Mouse (Mus musculus): ENCODE measurements around the gene Gins2. TPM values are rescaled to one million over a fixed set of nuclear protein-coding genes. Genes with fewer than 3 reads are reported as not detected.

Gins2 gene
- polyA plus RNA-seq (2012; rRNA removed), result 2.1 and 2.5 TPM in 2 replicates

DNA sequence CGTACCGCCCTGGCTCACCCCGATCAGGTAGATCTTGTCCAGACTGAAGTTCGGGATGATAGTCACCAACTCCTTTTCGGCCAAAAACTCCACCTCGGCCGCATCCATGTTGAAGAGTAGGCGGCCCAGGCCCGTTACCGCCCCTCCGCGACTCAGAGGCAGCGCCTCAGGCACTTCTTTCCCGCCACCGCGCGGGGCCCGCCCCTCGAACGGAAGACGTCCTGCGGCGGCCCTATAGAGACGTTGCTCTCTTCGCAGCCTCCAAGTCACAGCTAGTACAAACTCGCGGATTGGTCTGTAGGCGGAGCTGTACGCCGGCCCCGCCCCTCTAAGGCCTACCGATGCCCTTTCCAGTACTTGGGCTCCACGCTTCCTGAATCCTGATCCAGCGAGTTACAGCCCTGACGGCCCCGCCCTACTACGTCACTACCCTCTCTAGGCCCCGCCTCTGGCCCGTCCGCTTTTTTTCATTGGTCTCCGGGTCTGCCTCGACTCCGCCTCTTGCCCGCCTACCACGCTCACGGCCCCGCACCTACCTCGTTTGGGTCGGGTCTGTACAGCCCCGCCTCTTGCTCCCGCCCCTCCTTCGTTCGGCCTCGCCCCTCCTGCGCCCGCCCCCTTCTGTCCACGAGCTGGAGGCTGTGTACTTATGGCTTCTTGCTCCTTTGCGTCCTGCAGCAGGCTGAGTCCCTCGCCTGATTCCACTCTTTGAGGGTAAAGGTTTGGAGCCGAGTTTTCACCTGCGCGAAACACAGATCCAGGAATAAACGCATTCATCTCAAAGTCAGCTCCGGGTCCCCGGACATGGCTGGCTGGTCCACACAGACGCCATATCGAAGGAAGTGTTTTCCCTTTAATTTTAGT is at the start of gene Gins2:
Gene Gins2, minus strand, starts transcription at position 397 of the 864 bp plus-strand sequence.
- no peak for TF ChIP-seq POLR2A (IDR thresholded peaks at IDR 0.05; ENCODE audit: borderline replicate concordance, insufficient read depth, low read length)
- no peak for TF ChIP-seq CTCF (IDR thresholded peaks at IDR 0.05; ENCODE audit: borderline replicate concordance, insufficient read depth, low read depth, low read length)
- WGBS, result 1% methylated on average over 67 of the region's 67 CpGs
- Histone ChIP-seq H3K27ac (ENCODE audit: insufficient read depth, low read length) (no peak within 1 kb of the TSS), H3K27me3 (ENCODE audit: control insufficient read depth, insufficient read depth, low read length) (no peaks in the 10 kb centered on the region), H3K4me1 (ENCODE audit: control insufficient read depth, insufficient read depth, low read length) (peaks cover 7% of the 10 kb centered on the region), H3K4me3 (replicated peaks; ENCODE audit: insufficient read depth, low read depth, low read length) (peak within 1 kb of the TSS; percentile 62)
- peak; percentile 99 to 100 for DNase-seq

GRCm38 (mm10) chr8:120634329-120634839 is 45.3 kb upstream of the Gins2 start:
- no peaks in the 10 kb centered on the region for H3K4me1 ChIP-seq (ENCODE audit: control insufficient read depth, insufficient read depth, low read length)
- no peaks in the 10 kb centered on the region for H3K27me3 ChIP-seq (ENCODE audit: control insufficient read depth, insufficient read depth, low read length)
- 2% methylated on average over 42 of the region's 42 CpGs for WGBS
- TF ChIP-seq CTCF (IDR thresholded peaks at IDR 0.05; ENCODE audit: borderline replicate concordance, insufficient read depth, low read depth, low read length) (no peak), POLR2A (IDR thresholded peaks at IDR 0.05; ENCODE audit: borderline replicate concordance, insufficient read depth, low read length) (no peak)
- DNase-seq, result peak; percentile 39 to 41
- H3K4me3 ChIP-seq (replicated peaks; ENCODE audit: insufficient read depth, low read depth, low read length), result peak overlapping the region; percentile 56
- no peak overlapping the region for H3K27ac ChIP-seq (ENCODE audit: insufficient read depth, low read length)

DNA sequence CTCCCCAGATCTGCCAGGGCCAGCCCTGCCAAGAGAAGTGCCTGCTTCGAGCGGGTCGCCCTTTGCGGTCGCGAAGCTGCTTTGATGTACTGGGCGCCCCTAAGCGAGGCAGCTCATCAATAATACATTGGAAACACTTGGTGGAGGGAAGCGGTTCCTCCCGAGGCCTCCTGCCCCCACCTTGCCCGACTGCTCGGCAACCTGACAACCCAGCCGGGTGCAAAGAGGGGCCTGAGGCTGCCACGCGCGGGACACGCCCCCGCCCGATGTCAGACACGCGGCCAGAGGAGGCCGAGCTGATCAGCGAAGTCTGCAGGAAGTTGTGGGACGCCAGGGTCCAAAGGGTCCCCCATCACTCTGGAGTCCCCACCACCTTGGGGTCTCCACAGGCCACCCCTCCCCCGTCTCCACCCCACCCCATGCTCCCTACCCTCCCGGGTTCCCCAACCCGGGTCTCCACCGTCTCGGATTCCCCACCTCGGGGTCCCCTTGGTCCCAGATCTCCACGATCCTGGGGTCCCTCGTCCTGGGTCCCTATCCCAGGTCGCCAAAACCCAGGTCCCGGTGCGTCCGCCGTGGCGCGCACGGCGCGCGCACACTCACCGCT is 44.7 kb upstream of the Gins2 start:
- no peaks in the 10 kb centered on the region for H3K4me1 ChIP-seq (ENCODE audit: control insufficient read depth, insufficient read depth, low read length)
- TF ChIP-seq POLR2A (IDR thresholded peaks at IDR 0.05; ENCODE audit: borderline replicate concordance, insufficient read depth, low read length), result no peak
- no peak for TF ChIP-seq CTCF (IDR thresholded peaks at IDR 0.05; ENCODE audit: borderline replicate concordance, insufficient read depth, low read depth, low read length)
- no peak for DNase-seq
- peak overlapping the region; percentile 56 for H3K4me3 ChIP-seq (replicated peaks; ENCODE audit: insufficient read depth, low read depth, low read length)
- H3K27me3 ChIP-seq (ENCODE audit: control insufficient read depth, insufficient read depth, low read length), result no peaks in the 10 kb centered on the region
- H3K27ac ChIP-seq (ENCODE audit: insufficient read depth, low read length), result no peak overlapping the region
- 1% methylated on average over 44 of the region's 44 CpGs for WGBS

GRCm38 (mm10) chr8:120632969-120633664 is 44.0 kb upstream of the Gins2 start:
- DNase-seq, result no peak
- H3K4me3 ChIP-seq (replicated peaks; ENCODE audit: insufficient read depth, low read depth, low read length), result no peak overlapping the region
- TF ChIP-seq POLR2A (IDR thresholded peaks at IDR 0.05; ENCODE audit: borderline replicate concordance, insufficient read depth, low read length) (no peak), CTCF (IDR thresholded peaks at IDR 0.05; ENCODE audit: borderline replicate concordance, insufficient read depth, low read depth, low read length) (no peak)
- WGBS, result 43% methylated on average over 17 of the region's 17 CpGs
- H3K4me1 ChIP-seq (ENCODE audit: control insufficient read depth, insufficient read depth, low read length), result no peaks in the 10 kb centered on the region
- H3K27me3 ChIP-seq (ENCODE audit: control insufficient read depth, insufficient read depth, low read length), result no peaks in the 10 kb centered on the region
- no peak overlapping the region for H3K27ac ChIP-seq (ENCODE audit: insufficient read depth, low read length)

GRCm38 (mm10) chr8:120631441-120632375 is 42.6 kb upstream of the Gins2 start:
- peak in 1 of 2 experiments; percentile 27 for DNase-seq
- H3K4me1 ChIP-seq (ENCODE audit: control insufficient read depth, insufficient read depth, low read length), result peaks cover 4% of the 10 kb centered on the region
- no peak overlapping the region for H3K27ac ChIP-seq (ENCODE audit: insufficient read depth, low read length)
- WGBS, result 76% methylated on average over 21 of the region's 21 CpGs
- H3K27me3 ChIP-seq (ENCODE audit: control insufficient read depth, insufficient read depth, low read length), result no peaks in the 10 kb centered on the region
- H3K4me3 ChIP-seq (replicated peaks; ENCODE audit: insufficient read depth, low read depth, low read length), result no peak overlapping the region
- TF ChIP-seq CTCF (IDR thresholded peaks at IDR 0.05; ENCODE audit: borderline replicate concordance, insufficient read depth, low read depth, low read length) (no peak), POLR2A (IDR thresholded peaks at IDR 0.05; ENCODE audit: borderline replicate concordance, insufficient read depth, low read length) (no peak)

DNA sequence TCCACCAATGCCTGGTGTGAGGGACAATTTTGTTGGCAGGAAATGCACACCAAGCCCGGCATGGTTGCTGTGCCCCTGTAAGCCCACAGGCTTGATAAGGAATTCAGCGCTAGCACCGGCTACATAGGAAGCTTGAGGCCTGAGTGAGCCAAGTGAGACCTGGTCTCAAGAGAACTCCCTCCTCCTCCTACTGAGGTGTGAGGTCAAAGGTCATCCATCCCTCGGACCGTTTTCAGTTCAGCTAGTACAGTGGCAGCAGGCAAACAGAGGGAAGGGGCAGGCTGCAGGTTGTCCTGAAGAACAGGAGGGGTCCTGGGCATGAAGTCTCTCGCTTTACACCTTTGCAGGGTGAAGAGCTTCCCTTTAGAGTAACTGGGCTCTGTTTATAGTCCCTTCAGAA is 41.7 kb upstream of the Gins2 start:
- H3K4me1 ChIP-seq (ENCODE audit: control insufficient read depth, insufficient read depth, low read length), result peaks cover 4% of the 10 kb centered on the region
- no peak overlapping the region for H3K4me3 ChIP-seq (replicated peaks; ENCODE audit: insufficient read depth, low read depth, low read length)
- TF ChIP-seq POLR2A (IDR thresholded peaks at IDR 0.05; ENCODE audit: borderline replicate concordance, insufficient read depth, low read length) (no peak), CTCF (IDR thresholded peaks at IDR 0.05; ENCODE audit: borderline replicate concordance, insufficient read depth, low read depth, low read length) (no peak)
- no peak for DNase-seq
- WGBS, result 73% methylated on average over 6 of the region's 6 CpGs
- no peak overlapping the region for H3K27ac ChIP-seq (ENCODE audit: insufficient read depth, low read length)
- no peaks in the 10 kb centered on the region for H3K27me3 ChIP-seq (ENCODE audit: control insufficient read depth, insufficient read depth, low read length)

GRCm38 (mm10) chr8:120630031-120630430 is 40.9 kb upstream of the Gins2 start:
- Histone ChIP-seq H3K27me3 (ENCODE audit: control insufficient read depth, insufficient read depth, low read length) (no peaks in the 10 kb centered on the region), H3K27ac (ENCODE audit: insufficient read depth, low read length) (no peak overlapping the region), H3K4me1 (ENCODE audit: control insufficient read depth, insufficient read depth, low read length) (peaks cover 4% of the 10 kb centered on the region), H3K4me3 (replicated peaks; ENCODE audit: insufficient read depth, low read depth, low read length) (no peak overlapping the region)
- 66% methylated on average over 5 of the region's 5 CpGs for WGBS
- no peak for DNase-seq
- TF ChIP-seq POLR2A (IDR thresholded peaks at IDR 0.05; ENCODE audit: borderline replicate concordance, insufficient read depth, low read length), result no peak
- TF ChIP-seq CTCF (IDR thresholded peaks at IDR 0.05; ENCODE audit: borderline replicate concordance, insufficient read depth, low read depth, low read length), result no peak

Data from cerebellum, adult 2 months (tissue).